Mouse (Mus musculus) G1E (cell line): ENCODE data around the gene Mypop. TPM values are rescaled to one million over a fixed set of nuclear protein-coding genes. Genes with fewer than 3 reads are reported as not detected.

ENCODE experiments used
- polyA plus RNA-seq: library from polyadenylated mRNA; stranded (reverse); fragments of >175 nt; gene quantifications from 2 replicates; pipeline ENCODE4 v1.2.3, GENCODE M21; 2012
- total RNA-seq, 2 experiments: library from RNA; stranded (forward) in 1 of 2; stranded (reverse) in 1 of 2; fragments of 200-1000 nt in 1 of 2; fragments of >200 nt in 1 of 2; fragmentation: Nextera tagmentation in 1 of 2; gene quantifications; 2 replicates each; pipeline ENCODE4 v1.2.3; 2014 to 2017

The Mypop gene
- total and polyA plus RNA-seq, 3 experiments: 2.0 to 15.8 (median 2.4) TPM

Other genes with a start within 250 kb of the Mypop start
Only the 20 nearest of the 22 such genes appear.
- not detected in 2 replicates for gene Psg19, start 192.7 kb upstream of the Mypop start, total RNA-seq (2014; fragmentation: Nextera tagmentation)
- 0.11 TPM in 1 of 2 replicates, not detected in the other for gene Psg19, start 192.7 kb upstream of the Mypop start, total RNA-seq (2017)
- gene Psg19, start 192.7 kb upstream of the Mypop start, polyA plus RNA-seq: not detected in 2 replicates
- not detected in 2 replicates for gene Psg17, start 169.6 kb upstream of the Mypop start, total RNA-seq (2014; fragmentation: Nextera tagmentation)
- gene Psg17, start 169.6 kb upstream of the Mypop start, total RNA-seq (2017): 0.11 TPM in 1 of 2 replicates, not detected in the other
- not detected in 2 replicates for gene Psg17, start 169.6 kb upstream of the Mypop start, polyA plus RNA-seq
- gene Mill2, start 151.3 kb upstream of the Mypop start, total RNA-seq (2014; fragmentation: Nextera tagmentation): not detected in 2 replicates
- 0.06 and 0.11 TPM in 2 replicates for gene Mill2, start 151.3 kb upstream of the Mypop start, total RNA-seq (2017)
- not detected in 2 replicates for gene Mill2, start 151.3 kb upstream of the Mypop start, polyA plus RNA-seq
- not detected in 2 replicates for gene Pglyrp1, start 119.9 kb upstream of the Mypop start, total RNA-seq (2014; fragmentation: Nextera tagmentation)
- not detected in 2 replicates for gene Pglyrp1, start 119.9 kb upstream of the Mypop start, total RNA-seq (2017)
- gene Pglyrp1, start 119.9 kb upstream of the Mypop start, polyA plus RNA-seq: not detected in 2 replicates
- gene Ccdc61, start 80.8 kb upstream of the Mypop start, total RNA-seq (2014; fragmentation: Nextera tagmentation): 2.1 and 9.6 TPM in 2 replicates
- gene Ccdc61, start 80.8 kb upstream of the Mypop start, total RNA-seq (2017): 5.1 and 9.4 TPM in 2 replicates
- gene Ccdc61, start 80.8 kb upstream of the Mypop start, polyA plus RNA-seq: 47.9 and 61.1 TPM in 2 replicates
- not detected in 2 replicates for gene Nova2, start 65.4 kb upstream of the Mypop start, total RNA-seq (2014; fragmentation: Nextera tagmentation)
- gene Nova2, start 65.4 kb upstream of the Mypop start, total RNA-seq (2017): under 0.01 and 0.05 TPM in 2 replicates
- gene Nova2, start 65.4 kb upstream of the Mypop start, polyA plus RNA-seq: not detected in 2 replicates
- gene Nanos2, start 3.8 kb upstream of the Mypop start, total RNA-seq (2014; fragmentation: Nextera tagmentation): not detected in 2 replicates
- 0.12 and 0.16 TPM in 2 replicates for gene Nanos2, start 3.8 kb upstream of the Mypop start, total RNA-seq (2017)
- gene Nanos2, start 3.8 kb upstream of the Mypop start, polyA plus RNA-seq: not detected in 2 replicates
- gene Irf2bp1, start 12.8 kb downstream of the Mypop start, total RNA-seq (2014; fragmentation: Nextera tagmentation): 34.1 and 34.9 TPM in 2 replicates
- 13.4 TPM in 2 replicates for gene Irf2bp1, start 12.8 kb downstream of the Mypop start, total RNA-seq (2017)
- gene Irf2bp1, start 12.8 kb downstream of the Mypop start, polyA plus RNA-seq: 105 and 139 TPM in 2 replicates
- gene Foxa3, start 32.3 kb downstream of the Mypop start, total RNA-seq (2014; fragmentation: Nextera tagmentation): not detected in 2 replicates
- gene Foxa3, start 32.3 kb downstream of the Mypop start, total RNA-seq (2017): not detected in 2 replicates
- gene Foxa3, start 32.3 kb downstream of the Mypop start, polyA plus RNA-seq: 0.03 TPM in 1 of 2 replicates, not detected in the other
- 119 and 149 TPM in 2 replicates for gene Sympk, start 33.1 kb downstream of the Mypop start, total RNA-seq (2014; fragmentation: Nextera tagmentation)
- gene Sympk, start 33.1 kb downstream of the Mypop start, total RNA-seq (2017): 47.6 and 48.1 TPM in 2 replicates
- 257 and 260 TPM in 2 replicates for gene Sympk, start 33.1 kb downstream of the Mypop start, polyA plus RNA-seq
- not detected in 2 replicates for gene Rsph6a, start 63.4 kb downstream of the Mypop start, total RNA-seq (2014; fragmentation: Nextera tagmentation)
- gene Rsph6a, start 63.4 kb downstream of the Mypop start, total RNA-seq (2017): 0.33 and 0.76 TPM in 2 replicates
- 0.16 and 0.23 TPM in 2 replicates for gene Rsph6a, start 63.4 kb downstream of the Mypop start, polyA plus RNA-seq
- gene Dmwd, start 85.0 kb downstream of the Mypop start, total RNA-seq (2014; fragmentation: Nextera tagmentation): 36.2 and 50.6 TPM in 2 replicates
- gene Dmwd, start 85.0 kb downstream of the Mypop start, total RNA-seq (2017): 22.4 and 23.6 TPM in 2 replicates
- 141 and 150 TPM in 2 replicates for gene Dmwd, start 85.0 kb downstream of the Mypop start, polyA plus RNA-seq
- gene Dmpk, start 92.6 kb downstream of the Mypop start, total RNA-seq (2014; fragmentation: Nextera tagmentation): 17.1 and 27.5 TPM in 2 replicates
- gene Dmpk, start 92.6 kb downstream of the Mypop start, total RNA-seq (2017): 7.3 and 8.0 TPM in 2 replicates
- gene Dmpk, start 92.6 kb downstream of the Mypop start, polyA plus RNA-seq: 78.7 and 82.1 TPM in 2 replicates
- gene Six5, start 103.3 kb downstream of the Mypop start, total RNA-seq (2014; fragmentation: Nextera tagmentation): 1.8 and 3.8 TPM in 2 replicates
- gene Six5, start 103.3 kb downstream of the Mypop start, total RNA-seq (2017): 2.6 and 3.6 TPM in 2 replicates
- gene Six5, start 103.3 kb downstream of the Mypop start, polyA plus RNA-seq: 9.2 and 9.9 TPM in 2 replicates
- gene Gm4969, start 127.1 kb downstream of the Mypop start, total RNA-seq (2014; fragmentation: Nextera tagmentation): 0.39 TPM in 1 of 2 replicates, not detected in the other
- gene Gm4969, start 127.1 kb downstream of the Mypop start, total RNA-seq (2017): 0.05 TPM in 1 of 2 replicates, not detected in the other
- gene Gm4969, start 127.1 kb downstream of the Mypop start, polyA plus RNA-seq: 0.01 TPM in 1 of 2 replicates, not detected in the other
- 3.3 and 6.7 TPM in 2 replicates for gene Fbxo46, start 128.6 kb downstream of the Mypop start, total RNA-seq (2014; fragmentation: Nextera tagmentation)
- gene Fbxo46, start 128.6 kb downstream of the Mypop start, total RNA-seq (2017): 6.2 and 7.2 TPM in 2 replicates
- 27.3 and 27.8 TPM in 2 replicates for gene Fbxo46, start 128.6 kb downstream of the Mypop start, polyA plus RNA-seq
- 5.1 and 5.9 TPM in 2 replicates for gene Qpctl, start 158.0 kb downstream of the Mypop start, total RNA-seq (2014; fragmentation: Nextera tagmentation)
- gene Qpctl, start 158.0 kb downstream of the Mypop start, total RNA-seq (2017): 2.6 and 3.0 TPM in 2 replicates
- gene Qpctl, start 158.0 kb downstream of the Mypop start, polyA plus RNA-seq: 6.2 and 6.7 TPM in 2 replicates
- 19.5 and 25.5 TPM in 2 replicates for gene Snrpd2, start 158.5 kb downstream of the Mypop start, total RNA-seq (2014; fragmentation: Nextera tagmentation)
- gene Snrpd2, start 158.5 kb downstream of the Mypop start, total RNA-seq (2017): 75.1 and 92.3 TPM in 2 replicates
- gene Snrpd2, start 158.5 kb downstream of the Mypop start, polyA plus RNA-seq: 73.1 and 75.0 TPM in 2 replicates
- gene Gipr, start 174.9 kb downstream of the Mypop start, total RNA-seq (2014; fragmentation: Nextera tagmentation): 7.0 and 10.7 TPM in 2 replicates
- gene Gipr, start 174.9 kb downstream of the Mypop start, total RNA-seq (2017): 6.5 and 6.8 TPM in 2 replicates
- gene Gipr, start 174.9 kb downstream of the Mypop start, polyA plus RNA-seq: 7.1 and 7.7 TPM in 2 replicates
- gene Eml2, start 185.2 kb downstream of the Mypop start, total RNA-seq (2014; fragmentation: Nextera tagmentation): 13.6 and 19.0 TPM in 2 replicates
- gene Eml2, start 185.2 kb downstream of the Mypop start, total RNA-seq (2017): 14.3 and 15.1 TPM in 2 replicates
- gene Eml2, start 185.2 kb downstream of the Mypop start, polyA plus RNA-seq: 25.4 and 27.2 TPM in 2 replicates